Mouse (Mus musculus) heart, embryonic 15.5 days (tissue): Measurements from ENCODE around the gene Elp1. TPM values are rescaled to one million over a fixed set of nuclear protein-coding genes. Genes with fewer than 3 reads are reported as not detected.

Source experiments
- ATAC-seq: fragments of 200-750 bp; cut with Nextera tagmentation; replicated peaks from 2 replicates; pipeline ENCODE4 v1.8.0; 2017; ENCODE audit warnings: low read depth, moderate TSS enrichment; ENCODE audit not compliant: insufficient number of reproducible peaks, insufficient read depth, low FRiP score
- H3K27ac ChIP-seq: fragments of 300-500 bp; sonication (generic); 2 replicates; pipeline ENCODE4 v1.5.1; 2015; ENCODE audit warnings: mild to moderate bottlenecking, inconsistent platforms
- H3K27me3 ChIP-seq: fragments of 300-500 bp; sonication (generic); 2 replicates; pipeline ENCODE4 v1.6.1; 2015; ENCODE audit warnings: inconsistent platforms
- H3K36me3 ChIP-seq: fragments of 300-500 bp; sonication (generic); 2 replicates; pipeline ENCODE4 v1.6.1; 2015; ENCODE audit warnings: mild to moderate bottlenecking, inconsistent platforms
- H3K4me1 ChIP-seq: fragments of 300-500 bp; sonication (generic); replicated peaks from 2 replicates; pipeline ENCODE4 v1.6.1; 2015; ENCODE audit warnings: inconsistent platforms
- H3K4me2 ChIP-seq: fragments of 300-500 bp; sonication (generic); 2 replicates; pipeline ENCODE4 v1.6.1; 2015; ENCODE audit warnings: inconsistent platforms, mild to moderate bottlenecking, moderate library complexity
- H3K4me3 ChIP-seq: fragments of 300-500 bp; sonication (generic); 2 replicates; pipeline ENCODE4 v1.5.1; 2015; ENCODE audit warnings: mild to moderate bottlenecking, inconsistent platforms
- H3K9ac ChIP-seq: fragments of 300-500 bp; sonication (generic); 2 replicates; pipeline ENCODE4 v1.6.1; 2015; ENCODE audit warnings: mild to moderate bottlenecking, inconsistent platforms
- H3K9me3 ChIP-seq: fragments of 300-500 bp; sonication (generic); replicated peaks from 2 replicates; pipeline ENCODE4 v1.6.1; 2016; ENCODE audit warnings: inconsistent platforms
- WGBS: fragments of 180-500 bp; shearing (Covaris S2); methylation state at CpG from one replicate; pipeline ENCODE4 v1.1.7; 2015; ENCODE audit warnings: mixed read lengths; 5-methylcytosine and 5-hydroxymethylcytosine counted together
- polyA plus RNA-seq: library from polyadenylated mRNA; unstranded; fragments of >200 nt; fragmentation: Nextera tagmentation; extraction: Ambion mirVana; gene quantifications from 2 replicates; pipeline ENCODE4 v1.2.1, GENCODE M21; 2015

The Elp1 gene
- polyA plus RNA-seq, 1 experiment from 2014 or later: 21.8 TPM

DNA sequence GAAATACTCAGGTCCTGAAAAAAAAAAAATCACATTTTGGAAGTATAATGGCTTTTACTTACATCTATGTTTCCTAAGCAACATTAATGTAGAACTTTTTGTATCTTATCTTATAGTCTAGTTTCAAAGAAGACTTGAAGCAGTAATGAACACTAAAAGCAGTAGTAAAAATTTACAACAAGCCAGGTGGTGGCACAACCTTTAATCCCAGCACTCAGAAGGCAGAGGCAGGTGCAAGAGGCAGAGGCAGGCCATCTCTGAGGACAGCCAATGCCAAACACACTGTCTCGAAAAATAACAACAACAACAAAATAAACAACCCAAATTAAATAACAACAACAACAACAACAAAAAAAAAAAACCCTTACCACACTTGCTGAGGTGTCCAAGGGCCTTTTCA lies 31.1 kb downstream of the Elp1 start:
- no peak overlapping the region for H3K4me3 ChIP-seq
- H3K27ac ChIP-seq: no peak overlapping the region
- no peak for ATAC-seq
- no peaks in the 10 kb centered on the region for H3K4me1 ChIP-seq
- no peak overlapping the region for H3K4me2 ChIP-seq
- peaks cover 81% of the 10 kb centered on the region for H3K36me3 ChIP-seq
- WGBS: 59% methylated on average over 1 of the region's 1 CpGs
- no peaks in the 10 kb centered on the region for H3K27me3 ChIP-seq
- no peaks in the 10 kb centered on the region for H3K9me3 ChIP-seq
- H3K9ac ChIP-seq: no peak overlapping the region

DNA sequence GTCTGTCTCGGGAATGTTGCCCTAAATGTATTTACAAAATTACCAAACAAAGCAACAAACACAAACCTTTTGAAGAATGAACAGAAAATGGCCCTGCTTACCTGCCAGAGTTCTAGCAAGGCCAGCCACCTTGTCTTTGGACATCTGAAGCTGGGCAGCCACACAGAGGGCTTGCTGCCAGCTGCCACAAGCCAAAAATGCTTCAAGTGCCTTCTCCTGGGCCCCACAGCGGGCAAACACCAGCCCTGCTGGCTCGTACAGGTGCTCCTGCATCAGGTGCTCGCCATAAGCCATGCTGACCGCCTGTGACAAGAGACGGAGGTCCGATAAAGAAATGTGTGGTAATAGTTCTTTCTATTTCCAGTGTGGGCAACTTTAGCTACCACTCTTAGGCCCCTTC lies 33.2 kb downstream of the Elp1 start:
- Histone ChIP-seq H3K9ac (no peak overlapping the region), H3K4me2 (no peak overlapping the region), H3K4me1 (no peaks in the 10 kb centered on the region), H3K27ac (no peak overlapping the region), H3K27me3 (no peaks in the 10 kb centered on the region), H3K9me3 (no peaks in the 10 kb centered on the region), H3K36me3 (peaks cover 77% of the 10 kb centered on the region), H3K4me3 (no peak overlapping the region)
- 83% methylated on average over 7 of the region's 7 CpGs for WGBS
- no peak for ATAC-seq

DNA sequence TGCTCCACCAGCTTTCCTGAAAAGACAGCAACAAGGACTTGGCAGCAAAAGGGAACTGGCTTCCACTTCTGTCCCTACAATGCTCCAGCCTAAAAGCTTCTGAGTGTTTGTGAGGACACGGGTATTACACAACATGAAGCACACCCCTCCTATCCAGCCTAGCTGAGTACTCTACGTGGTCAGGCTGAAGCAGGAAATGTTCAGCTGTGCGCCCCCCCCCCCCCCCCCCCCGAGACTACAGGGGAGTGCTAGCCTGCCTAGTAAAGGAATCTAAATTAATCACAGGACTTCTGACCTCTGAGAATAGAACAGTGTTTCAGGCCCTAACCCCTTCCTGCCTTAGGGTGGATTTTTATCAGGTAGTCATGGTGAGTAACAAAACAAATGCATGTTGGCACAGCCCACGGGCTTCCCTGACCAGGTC lies 34.3 kb downstream of the Elp1 start:
- H3K4me2 ChIP-seq: no peak overlapping the region
- peaks cover 72% of the 10 kb centered on the region for H3K36me3 ChIP-seq
- H3K9ac ChIP-seq: no peak overlapping the region
- WGBS: 51% methylated on average over 5 of the region's 5 CpGs
- H3K4me1 ChIP-seq: no peaks in the 10 kb centered on the region
- H3K27ac ChIP-seq: no peak overlapping the region; the same call in 1 of the 2 replicates
- no peak for ATAC-seq
- no peaks in the 10 kb centered on the region for H3K27me3 ChIP-seq
- no peaks in the 10 kb centered on the region for H3K9me3 ChIP-seq
- H3K4me3 ChIP-seq: no peak overlapping the region

DNA sequence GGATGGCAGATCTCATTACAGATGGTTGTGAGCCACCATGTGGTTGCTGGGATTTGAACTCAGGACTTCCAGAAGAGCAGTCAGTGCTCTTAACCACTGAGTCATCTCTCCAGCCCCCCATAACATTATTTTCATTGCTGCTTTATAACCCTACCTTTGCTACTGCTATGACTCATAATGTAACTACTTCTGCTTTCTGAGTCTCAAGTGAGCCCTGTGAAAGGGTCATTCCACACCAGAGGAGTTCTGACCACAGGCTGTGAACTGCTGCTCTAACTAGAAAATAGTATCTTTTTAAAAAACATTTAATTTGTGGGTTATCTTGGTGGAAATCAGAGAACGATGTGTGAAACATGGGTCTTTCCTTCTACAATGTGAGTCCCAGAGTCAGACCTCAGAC lies 44.4 kb downstream of the Elp1 start:
- no peak for ATAC-seq
- Histone ChIP-seq H3K4me2 (no peak overlapping the region), H3K4me3 (no peak overlapping the region), H3K9ac (no peak overlapping the region), H3K9me3 (no peaks in the 10 kb centered on the region), H3K27ac (no peak overlapping the region), H3K36me3 (peaks cover 88% of the 10 kb centered on the region), H3K27me3 (no peaks in the 10 kb centered on the region), H3K4me1 (no peaks in the 10 kb centered on the region)
- 81% methylated on average over 1 of the region's 1 CpGs for WGBS

DNA sequence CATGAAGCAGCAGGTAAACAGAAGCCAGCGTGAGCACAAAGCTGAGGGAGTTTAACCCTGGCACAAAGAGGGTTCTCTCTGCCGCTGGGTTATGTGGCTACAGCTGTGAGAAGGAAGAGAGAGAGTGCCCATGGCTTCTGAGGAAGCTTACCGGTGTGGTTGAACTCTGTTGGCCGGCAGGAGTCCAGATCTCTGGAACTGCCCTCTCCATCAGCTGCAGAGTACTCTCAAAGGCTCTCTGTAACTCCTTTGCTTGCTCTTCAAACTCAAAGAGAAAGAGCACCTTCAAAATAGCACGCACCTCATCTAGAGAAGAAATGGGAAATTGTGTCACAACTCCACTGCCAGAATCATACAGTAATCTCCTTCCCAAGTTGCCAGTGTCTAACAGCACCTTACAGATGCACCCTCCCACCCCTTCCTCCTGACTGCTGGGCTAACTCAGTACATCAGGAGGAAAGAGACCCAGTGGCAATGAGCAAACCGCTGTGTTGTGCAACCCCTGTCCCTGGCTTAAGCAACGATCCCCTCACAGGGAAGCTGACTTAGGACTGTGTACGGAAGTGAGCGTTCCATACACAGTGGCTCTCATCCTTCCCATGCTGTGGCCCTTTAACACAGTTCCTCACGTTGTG lies 45.0 kb downstream of the Elp1 start:
- H3K4me2 ChIP-seq: no peak overlapping the region
- H3K9me3 ChIP-seq: no peaks in the 10 kb centered on the region
- 89% methylated on average over 10 of the region's 10 CpGs for WGBS
- H3K27ac ChIP-seq: no peak overlapping the region
- no peak overlapping the region for H3K9ac ChIP-seq
- peaks cover 89% of the 10 kb centered on the region for H3K36me3 ChIP-seq
- no peaks in the 10 kb centered on the region for H3K4me1 ChIP-seq
- no peak for ATAC-seq
- no peak overlapping the region for H3K4me3 ChIP-seq
- no peaks in the 10 kb centered on the region for H3K27me3 ChIP-seq

DNA sequence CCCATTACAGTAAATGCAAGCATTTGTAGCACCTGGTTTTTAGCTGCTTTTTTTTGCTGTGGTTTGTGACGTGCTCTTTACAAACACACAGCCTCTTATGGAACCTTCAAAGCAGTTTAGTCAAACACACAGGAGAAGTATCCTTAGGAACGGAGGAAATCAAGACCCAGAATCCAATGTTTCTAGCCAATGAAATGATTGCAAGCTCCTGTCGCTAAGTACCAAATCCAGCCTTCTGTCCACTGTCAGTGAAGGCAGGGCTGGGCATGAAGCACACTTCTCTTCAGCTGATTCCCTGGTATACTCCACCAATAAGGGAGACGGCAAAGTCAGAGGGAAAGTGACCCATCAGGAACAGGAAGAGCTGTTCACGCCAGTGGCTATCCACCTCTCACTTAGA lies 46.1 kb downstream of the Elp1 start:
- Histone ChIP-seq H3K27me3 (no peaks in the 10 kb centered on the region), H3K9ac (no peak overlapping the region), H3K4me3 (no peak overlapping the region), H3K36me3 (peaks cover 90% of the 10 kb centered on the region), H3K4me1 (no peaks in the 10 kb centered on the region), H3K9me3 (no peaks in the 10 kb centered on the region), H3K4me2 (no peak overlapping the region), H3K27ac (no peak overlapping the region)
- WGBS: 86% methylated on average over 5 of the region's 5 CpGs
- ATAC-seq: no peak

DNA sequence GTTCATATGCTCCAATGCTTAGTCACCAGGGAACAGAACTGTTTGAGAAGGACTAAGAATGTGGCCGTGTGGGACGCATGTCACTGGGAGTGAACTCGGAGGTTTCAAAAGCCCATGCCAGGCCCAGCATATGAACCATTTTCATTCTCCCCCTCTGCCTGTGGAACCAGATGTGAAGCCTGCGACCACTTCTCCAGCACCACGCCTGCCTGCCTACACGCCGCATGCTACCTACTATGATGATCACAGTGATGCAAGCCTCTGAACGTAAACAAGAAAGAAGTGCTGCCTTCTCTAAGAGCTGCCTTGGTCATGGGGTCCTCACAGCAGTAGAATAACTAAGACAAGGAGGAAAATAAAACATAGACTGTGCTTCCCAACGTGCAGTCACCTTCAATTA lies 54.7 kb downstream of the Elp1 start:
- H3K36me3 ChIP-seq: peaks cover 37% of the 10 kb centered on the region

DNA sequence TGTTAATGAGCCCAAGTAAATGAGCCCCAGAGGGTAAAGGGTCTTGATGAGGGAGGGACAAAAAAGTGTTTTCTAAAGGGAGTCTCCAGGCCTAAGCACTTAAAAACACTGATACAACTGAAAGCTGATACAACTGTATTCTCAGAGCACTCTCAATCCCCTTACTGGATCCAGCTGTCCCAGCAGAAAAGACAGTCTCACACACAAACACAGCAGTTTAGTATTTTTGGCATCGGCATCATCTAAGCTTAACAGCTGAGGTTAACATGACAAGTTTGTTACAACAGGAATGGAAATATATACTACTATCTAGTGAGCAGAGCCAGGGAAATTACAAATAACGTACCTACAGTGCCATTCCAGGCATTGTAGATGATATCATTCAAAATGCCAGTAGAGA lies 55.8 kb downstream of the Elp1 start:
- 83% methylated on average over 2 of the region's 2 CpGs for WGBS
- no peak for ATAC-seq
- H3K36me3 ChIP-seq: peaks cover 29% of the 10 kb centered on the region

More for the DNA sequence above, 54.7 kb downstream of the Elp1 start:
- no peak overlapping the region for H3K27ac ChIP-seq
- no peaks in the 10 kb centered on the region for H3K9me3 ChIP-seq
- no peak for ATAC-seq
- H3K9ac ChIP-seq: no peak overlapping the region
- no peak overlapping the region for H3K4me2 ChIP-seq
- H3K4me3 ChIP-seq: no peak overlapping the region
- H3K4me1 ChIP-seq: no peaks in the 10 kb centered on the region
- no peaks in the 10 kb centered on the region for H3K27me3 ChIP-seq
- 93% methylated on average over 9 of the region's 9 CpGs for WGBS

DNA sequence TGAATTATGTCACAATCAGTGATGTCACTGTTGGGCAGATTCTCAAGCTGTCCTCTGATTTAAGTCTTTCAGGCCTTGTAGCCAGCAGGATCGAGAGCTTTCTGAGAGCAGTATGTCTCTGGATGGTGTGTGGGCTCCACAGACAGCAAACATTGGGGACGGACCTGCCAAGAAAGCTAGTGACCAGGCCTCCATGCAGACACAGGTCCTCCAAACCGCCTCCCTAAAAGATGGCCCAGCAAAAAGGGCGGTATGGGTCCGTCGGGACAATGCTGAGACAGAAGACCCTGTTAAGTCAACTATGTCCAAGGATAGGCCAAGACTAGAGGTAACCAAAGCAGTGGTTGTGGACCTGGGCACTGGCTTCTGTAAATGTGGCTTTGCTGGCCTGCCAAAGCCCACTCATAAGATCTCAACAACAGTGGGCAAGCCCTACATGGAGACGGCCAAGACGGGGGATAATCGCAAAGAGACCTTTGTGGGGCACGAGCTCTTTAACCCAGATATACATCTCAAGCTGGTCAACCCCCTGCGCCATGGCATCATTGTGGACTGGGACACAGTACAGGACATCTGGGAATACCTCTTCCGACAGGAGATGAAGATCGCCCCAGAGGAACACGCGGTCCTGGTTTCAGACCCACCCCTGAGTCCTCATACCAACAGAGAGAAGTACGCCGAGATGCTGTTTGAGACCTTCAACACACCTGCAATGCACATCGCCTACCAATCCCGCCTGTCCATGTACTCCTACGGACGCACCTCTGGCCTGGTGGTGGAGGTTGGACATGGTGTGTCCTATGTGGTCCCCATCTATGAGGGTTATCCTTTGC lies 58.6 kb downstream of the Elp1 start, which contains the start of gene Actl7a:
TSS of gene Actl7a (plus strand) at position 51 of the 833 bp plus-strand sequence.
- no peak within 1 kb of the TSS for H3K4me2 ChIP-seq
- no peaks in the 10 kb centered on the region for H3K27me3 ChIP-seq
- 95% methylated on average over 21 of the region's 21 CpGs for WGBS
- H3K4me1 ChIP-seq: no peaks in the 10 kb centered on the region
- no peaks in the 10 kb centered on the region for H3K9me3 ChIP-seq
- H3K27ac ChIP-seq: no peak within 1 kb of the TSS
- H3K4me3 ChIP-seq: no peak within 1 kb of the TSS
- peaks cover 8% of the 10 kb centered on the region for H3K36me3 ChIP-seq
- ATAC-seq: no peak
- no peak within 1 kb of the TSS for H3K9ac ChIP-seq

More for the DNA sequence above, 55.8 kb downstream of the Elp1 start:
- Histone ChIP-seq H3K4me1 (no peaks in the 10 kb centered on the region), H3K9ac (no peak overlapping the region), H3K27ac (no peak overlapping the region), H3K9me3 (no peaks in the 10 kb centered on the region), H3K4me2 (no peak overlapping the region), H3K27me3 (no peaks in the 10 kb centered on the region), H3K4me3 (no peak overlapping the region)

DNA sequence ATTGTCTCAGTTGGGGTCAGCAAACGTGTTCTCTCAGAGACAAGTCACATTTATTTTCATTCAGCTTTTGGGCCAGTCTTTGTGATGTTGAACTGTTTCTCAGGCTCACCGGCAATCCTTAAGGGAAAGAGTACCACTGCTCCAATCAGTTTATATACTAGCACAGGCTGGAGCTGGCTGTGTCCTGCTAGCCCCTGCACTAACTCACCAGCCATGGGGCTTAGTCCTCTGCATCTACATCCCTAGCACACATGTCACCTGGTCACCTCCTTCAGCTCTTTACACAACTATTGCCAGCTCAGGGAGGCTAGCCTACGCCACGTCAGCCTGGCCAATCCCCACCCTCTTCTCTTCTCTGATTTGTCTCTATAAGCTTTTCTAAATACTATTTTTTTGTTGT lies 59.4 kb downstream of the Elp1 start:
- Histone ChIP-seq H3K4me2 (no peak overlapping the region), H3K9ac (no peak overlapping the region), H3K27me3 (no peaks in the 10 kb centered on the region), H3K4me3 (no peak overlapping the region), H3K36me3 (peaks cover 7% of the 10 kb centered on the region; the same call in 1 of the 2 replicates), H3K4me1 (no peaks in the 10 kb centered on the region), H3K27ac (no peak overlapping the region), H3K9me3 (no peaks in the 10 kb centered on the region)
- WGBS: 82% methylated on average over 4 of the region's 4 CpGs
- ATAC-seq: no peak

DNA sequence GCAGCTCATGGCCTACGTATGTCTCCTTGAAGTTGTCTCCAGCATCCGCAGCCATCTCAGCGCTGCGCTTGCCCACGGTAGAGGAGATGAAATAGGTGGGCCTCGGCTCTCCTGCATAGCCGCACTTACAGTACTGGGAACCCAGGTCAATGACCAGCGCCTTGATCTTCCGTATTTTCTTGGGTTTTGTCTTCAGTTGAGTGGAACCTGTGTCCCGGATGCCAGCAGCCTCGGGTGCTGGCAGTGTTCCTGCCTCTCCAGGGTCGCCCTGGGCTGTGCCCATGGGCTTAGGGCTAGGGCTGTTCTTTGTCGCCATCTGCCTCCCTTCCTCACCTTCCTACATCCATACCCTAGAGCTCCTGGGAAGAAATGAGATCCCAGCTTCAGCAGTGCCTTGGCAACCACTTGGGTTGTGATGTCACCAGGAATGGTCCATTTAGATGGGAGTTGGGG lies 61.1 kb downstream of the Elp1 start, which contains the start of gene Actl7b:
TSS of gene Actl7b (minus strand) at position 403 of the 453 bp plus-strand sequence.
- Histone ChIP-seq H3K9me3 (no peaks in the 10 kb centered on the region), H3K9ac (no peak within 1 kb of the TSS), H3K4me3 (no peak within 1 kb of the TSS), H3K4me1 (no peaks in the 10 kb centered on the region), H3K4me2 (no peak within 1 kb of the TSS), H3K27me3 (no peaks in the 10 kb centered on the region), H3K27ac (no peak within 1 kb of the TSS), H3K36me3 (peaks cover 7% of the 10 kb centered on the region; the same call in 1 of the 2 replicates)
- whole genome bisulfite sequencing: 92% methylated on average over 13 of the region's 13 CpGs
- ATAC-seq: no peak
